Mouse (Mus musculus): ENCODE measurements around the gene Zfp629.

Zfp629 gene

DNA sequence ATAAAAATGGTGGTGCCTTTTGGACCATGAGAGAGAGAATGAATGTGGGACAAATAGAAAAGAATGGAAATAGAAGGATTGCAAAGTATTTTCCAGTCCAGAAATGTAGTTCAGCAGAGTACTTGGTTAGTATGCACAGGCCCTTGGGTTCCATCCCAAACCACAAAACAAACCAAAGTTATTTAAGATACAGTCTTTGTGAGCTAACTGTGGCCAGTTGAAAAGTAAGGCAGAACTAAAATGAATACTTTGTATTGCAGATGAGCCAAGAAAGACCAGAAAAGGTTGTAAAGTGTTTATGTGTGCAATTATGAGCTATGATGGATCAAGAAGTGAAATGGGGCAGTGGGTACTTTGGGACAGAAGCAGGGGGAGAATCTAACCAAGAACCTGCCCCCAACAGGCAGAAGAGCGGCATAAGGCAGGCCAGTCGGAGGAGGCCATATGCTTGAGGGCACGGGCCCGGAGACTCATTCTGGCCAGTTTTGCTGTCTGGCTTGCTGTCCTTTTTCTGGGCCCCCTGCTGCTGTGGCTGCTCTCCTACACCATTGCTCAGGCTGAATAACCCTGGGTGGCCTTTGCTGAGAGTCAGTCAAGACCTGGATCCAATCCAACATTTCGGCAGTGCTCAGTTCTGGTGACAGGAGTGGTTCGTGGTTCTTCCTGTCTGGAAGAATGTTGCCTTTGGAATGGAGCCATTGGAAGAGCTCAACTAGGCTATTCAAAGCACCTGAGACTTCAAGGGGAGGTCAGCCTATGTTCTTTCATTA, 51.0 kb downstream of the Zfp629 start:
- no peak for DNase-seq (ENCODE audit: low spot score)

DNA sequence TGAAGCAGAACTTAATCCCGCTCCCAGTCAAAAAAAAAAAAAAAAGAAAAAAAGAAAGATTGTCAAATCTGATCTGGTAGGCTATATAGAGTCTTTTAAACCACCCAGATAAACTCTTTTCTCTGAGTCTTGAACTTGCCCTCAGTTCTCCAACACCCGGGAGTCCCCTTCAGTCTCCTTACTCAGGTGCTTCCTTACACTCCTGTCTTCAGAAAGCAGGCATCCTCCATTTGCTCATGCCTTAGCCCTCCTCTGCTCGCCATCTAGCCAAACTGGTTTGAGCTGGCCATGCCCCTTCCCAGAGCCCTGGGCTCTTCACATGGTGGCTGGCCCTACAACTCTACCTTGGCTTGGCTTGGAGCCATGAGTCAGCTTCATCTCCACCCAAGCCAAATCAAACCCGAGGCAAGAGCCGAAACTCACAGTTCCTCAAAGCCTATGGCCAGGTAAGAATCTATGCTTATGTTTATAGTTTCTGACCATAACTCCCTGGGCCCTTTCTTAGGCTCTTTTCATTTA, 54.2 kb downstream of the Zfp629 start, which contains the start of gene Tmem265:
Gene Tmem265 (plus strand): TSS at position 51 of the 519 bp plus-strand sequence.
- DNase-seq (ENCODE audit: low spot score), result no peak

DNA sequence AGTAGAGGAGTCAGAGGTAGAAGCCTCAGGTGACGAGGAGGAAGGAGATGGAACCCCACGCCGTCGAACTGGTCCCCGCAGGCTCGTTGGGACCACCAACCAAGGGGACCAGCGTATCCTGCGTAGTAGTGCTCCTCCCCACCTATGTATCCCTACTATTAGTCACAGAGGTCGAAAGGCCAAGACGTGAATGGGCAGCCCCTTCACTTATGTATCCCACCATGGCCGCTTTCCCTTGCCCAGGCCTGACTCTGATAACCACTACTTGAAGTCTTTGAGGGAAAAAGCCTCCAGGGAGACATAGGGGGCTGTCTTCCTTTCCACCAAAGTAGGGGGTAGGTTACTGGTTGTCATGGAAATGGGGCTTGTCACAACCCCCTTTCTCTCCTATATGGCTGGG, 55.0 kb downstream of the Zfp629 start:
- DNase-seq (ENCODE audit: low spot score), result no peak
